In genomic region chr10:62578338-62579100, GRCm38 (mm10) we compare ENCODE assay signal across 8 mouse cellular contexts. TPM values are rescaled to one million over a fixed set of nuclear protein-coding genes. Genes with fewer than 3 reads are reported as not detected.
A peak's percentile ranks its signal among the peaks of the same experiment; 100 is the strongest.
DNase-seq lines count a peak whose midpoint lies in the region; ATAC-seq and TF ChIP-seq lines count a peak whose summit lies in the region.

Kif1bp (minus strand) TSS chr10:62578457.

- TF ChIP-seq EP300 in heart, postnatal 0 days (IDR thresholded peaks at IDR 0.05; ENCODE audit: low read depth): no peak

- H3K4me1 ChIP-seq in E14TG2a.4 (replicated peaks; ENCODE audit: low read depth, low read length): peaks cover 28% of the 10 kb centered on the region
- peaks cover 13% of the 10 kb centered on the region for H3K4me1 ChIP-seq in forebrain, embryonic 12.5 days
- H3K4me1 ChIP-seq in heart, postnatal 0 days (ENCODE audit: control insufficient read depth, insufficient read depth): peaks cover 15% of the 10 kb centered on the region
- peaks cover 10% of the 10 kb centered on the region for H3K4me1 ChIP-seq in liver, embryonic 16.5 days (ENCODE audit: control insufficient read depth, low read depth, low read length)
- peaks cover 19% of the 10 kb centered on the region for H3K4me1 ChIP-seq in neural tube, embryonic 13.5 days (replicated peaks)
- peaks cover 2% of the 10 kb centered on the region; the same call in 1 of the 2 replicates for H3K4me1 ChIP-seq in testis, adult 2 months (ENCODE audit: control insufficient read depth, insufficient read depth, low read length)

- peak within 1 kb of the TSS; percentile 94 for H3K4me3 ChIP-seq in E14TG2a.4 (replicated peaks; ENCODE audit: low read length)
- H3K4me3 ChIP-seq in forebrain, embryonic 12.5 days (replicated peaks): peak within 1 kb of the TSS; percentile 95
- H3K4me3 ChIP-seq in heart, postnatal 0 days (ENCODE audit: low read depth, low read length): peak within 1 kb of the TSS; percentile 79
- H3K4me3 ChIP-seq in liver, embryonic 16.5 days (ENCODE audit: low read depth, low read length): peak within 1 kb of the TSS; percentile 92
- peak within 1 kb of the TSS; percentile 89 for H3K4me3 ChIP-seq in neural tube, embryonic 13.5 days
- peak within 1 kb of the TSS; percentile 97 for H3K4me3 ChIP-seq in testis, adult 2 months (ENCODE audit: control insufficient read depth, low read depth, low read length)

- TF ChIP-seq CTCF in E14TG2a.4 (conservative IDR thresholded peaks at IDR 0.05; ENCODE audit: low read length): no peak
- TF ChIP-seq CTCF in heart, postnatal 0 days (IDR thresholded peaks at IDR 0.05; ENCODE audit: low read depth): no peak
- TF ChIP-seq CTCF in testis, adult 2 months (IDR thresholded peaks at IDR 0.05; ENCODE audit: control insufficient read depth, insufficient read depth, insufficient replicate concordance, low read depth, low read length): no peak

- H3K27me3 ChIP-seq in E14TG2a.4 (ENCODE audit: insufficient read depth, low read length): no peaks in the 10 kb centered on the region
- H3K27me3 ChIP-seq in forebrain, embryonic 12.5 days: no peaks in the 10 kb centered on the region
- H3K27me3 ChIP-seq in heart, postnatal 0 days (ENCODE audit: control insufficient read depth, insufficient read depth, low read length): no peaks in the 10 kb centered on the region
- H3K27me3 ChIP-seq in liver, embryonic 16.5 days (ENCODE audit: control insufficient read depth, insufficient read depth, low read depth, low read length): no peaks in the 10 kb centered on the region
- H3K27me3 ChIP-seq in neural tube, embryonic 13.5 days: no peaks in the 10 kb centered on the region
- no peaks in the 10 kb centered on the region for H3K27me3 ChIP-seq in testis, adult 2 months (ENCODE audit: control insufficient read depth, insufficient read depth, low read length)

- H3K9ac ChIP-seq in forebrain, embryonic 12.5 days: peak within 1 kb of the TSS; percentile 87
- H3K9ac ChIP-seq in heart, postnatal 0 days (replicated peaks; ENCODE audit: low read depth, low read length): peak within 1 kb of the TSS; percentile 76
- H3K9ac ChIP-seq in liver, embryonic 16.5 days (ENCODE audit: low read depth, low read length): peak within 1 kb of the TSS; percentile 85
- H3K9ac ChIP-seq in neural tube, embryonic 13.5 days: peak within 1 kb of the TSS; percentile 92

- H3K4me2 ChIP-seq in forebrain, embryonic 12.5 days: peak within 1 kb of the TSS; percentile 94
- peak within 1 kb of the TSS; percentile 85 for H3K4me2 ChIP-seq in heart, postnatal 0 days (ENCODE audit: low read depth, low read length)
- peak within 1 kb of the TSS; percentile 92 for H3K4me2 ChIP-seq in liver, embryonic 16.5 days (ENCODE audit: low read depth, low read length)
- peak within 1 kb of the TSS; percentile 97 for H3K4me2 ChIP-seq in neural tube, embryonic 13.5 days

- peak; percentile 100 for ATAC-seq in forebrain, embryonic 12.5 days (ENCODE audit: low FRiP score)
- peak; percentile 99 for ATAC-seq in heart, postnatal 0 days (ENCODE audit: insufficient read depth, low read depth)
- ATAC-seq in liver, embryonic 16.5 days (ENCODE audit: low read depth): peak; percentile 99
- ATAC-seq in neural tube, embryonic 13.5 days (ENCODE audit: low read depth): peak; percentile 100

- H3K9me3 ChIP-seq in E14TG2a.4 (ENCODE audit: low read length): no peaks in the 10 kb centered on the region
- no peaks in the 10 kb centered on the region for H3K9me3 ChIP-seq in forebrain, embryonic 12.5 days
- no peaks in the 10 kb centered on the region for H3K9me3 ChIP-seq in heart, postnatal 0 days (replicated peaks; ENCODE audit: control insufficient read depth, low read length)
- H3K9me3 ChIP-seq in liver, embryonic 16.5 days (replicated peaks; ENCODE audit: control insufficient read depth, low read length): no peaks in the 10 kb centered on the region
- H3K9me3 ChIP-seq in neural tube, embryonic 13.5 days: no peaks in the 10 kb centered on the region

- TF ChIP-seq POLR2A in testis, adult 2 months (IDR thresholded peaks at IDR 0.05; ENCODE audit: control insufficient read depth, low read depth, low read length): peak; percentile 84

- DNase-seq in c-Kit-positive CD71-positive TER-119-positive erythroid progenitor cells, embryonic 14.5 days (ENCODE audit: low spot score): peak; percentile 97
- peak; percentile 99 for DNase-seq in heart, postnatal 0 days (ENCODE audit: low spot score)
- peak; percentile 97 to 98 for DNase-seq in kidney, postnatal 4 days

- peak within 1 kb of the TSS; percentile 84 for H3K27ac ChIP-seq in forebrain, embryonic 12.5 days
- H3K27ac ChIP-seq in heart, postnatal 0 days (ENCODE audit: low read depth): peak within 1 kb of the TSS; percentile 51
- peak within 1 kb of the TSS; percentile 75 for H3K27ac ChIP-seq in liver, embryonic 16.5 days (ENCODE audit: low read length)
- H3K27ac ChIP-seq in neural tube, embryonic 13.5 days (replicated peaks): peak within 1 kb of the TSS; percentile 86
- peak within 1 kb of the TSS; percentile 92 for H3K27ac ChIP-seq in testis, adult 2 months (ENCODE audit: control insufficient read depth, insufficient read depth, low read depth, low read length)

- 5% methylated on average over 33 of the region's 33 CpGs for WGBS in forebrain, embryonic 12.5 days
- 4% methylated on average over 33 of the region's 33 CpGs for WGBS in heart, postnatal 0 days
- 6% methylated on average over 33 of the region's 33 CpGs for WGBS in liver, embryonic 16.5 days (ENCODE audit: insufficient replicate concordance)
- 6% methylated on average over 33 of the region's 33 CpGs for WGBS in neural tube, embryonic 13.5 days

- peaks cover 71% of the 10 kb centered on the region for H3K36me3 ChIP-seq in E14TG2a.4 (ENCODE audit: insufficient read depth, low read length)
- peaks cover 50% of the 10 kb centered on the region for H3K36me3 ChIP-seq in forebrain, embryonic 12.5 days (replicated peaks)
- peaks cover 44% of the 10 kb centered on the region for H3K36me3 ChIP-seq in heart, postnatal 0 days (replicated peaks; ENCODE audit: control insufficient read depth, insufficient read depth, low read length)
- peaks cover 25% of the 10 kb centered on the region for H3K36me3 ChIP-seq in liver, embryonic 16.5 days (ENCODE audit: control insufficient read depth, insufficient read depth)
- H3K36me3 ChIP-seq in neural tube, embryonic 13.5 days: peaks cover 55% of the 10 kb centered on the region
- no peaks in the 10 kb centered on the region; the same call in 1 of the 2 replicates for H3K36me3 ChIP-seq in testis, adult 2 months (ENCODE audit: control insufficient read depth, insufficient read depth, low read length)

RNA-seq across cellular contexts. Expression of gene Kif1bp, which starts in this region (rescaled TPM):
- 61.1 and 61.4 TPM in 2 replicates for polyA plus RNA-seq in forebrain, embryonic 12.5 days (2016; fragmentation: Nextera tagmentation; extraction: Ambion mirVana)
- total RNA-seq in heart, postnatal 0 days (2014; rRNA removed; ENCODE audit: low replicate concordance): 28.2 and 36.9 TPM in 2 replicates
- 23.6 and 23.9 TPM in 2 replicates for polyA plus RNA-seq in heart, postnatal 0 days (2015; fragmentation: Nextera tagmentation; extraction: Ambion mirVana)
- 8.6 and 9.9 TPM in 2 replicates for polyA plus RNA-seq in liver, embryonic 16.5 days (2015; fragmentation: Nextera tagmentation; extraction: Ambion mirVana)
- polyA plus RNA-seq in neural tube, embryonic 13.5 days (2015; fragmentation: Nextera tagmentation; extraction: Ambion mirVana): 73.1 and 77.1 TPM in 2 replicates
- 41.7 and 47.4 TPM in 2 replicates for polyA plus RNA-seq in testis, adult 2 months (2012; rRNA removed)

Comparison
In these comparisons a context has a peak if more than half of its experiments do, and no peak if none do; other contexts are left out.
1. Peak in every context shown above with its lines: DNase-seq, ATAC-seq, H3K4me3 ChIP-seq and H3K27ac ChIP-seq.